Mouse (Mus musculus) embryonic facial prominence, embryonic 11.5 days (tissue): Measurements from ENCODE around the gene Nploc4. TPM values are rescaled to one million over a fixed set of nuclear protein-coding genes. Genes with fewer than 3 reads are reported as not detected.
A peak's percentile ranks its signal among the peaks of the same experiment; 100 is the strongest.

ENCODE experiments used
- ATAC-seq: fragments of 200-750 bp; cut with Nextera tagmentation; replicated peaks from 2 replicates; pipeline ENCODE4 v1.8.0; 2017; ENCODE audit warnings: low read depth; ENCODE audit not compliant: insufficient number of reproducible peaks, low FRiP score, low TSS enrichment
- DNase-seq: peaks from one replicate; pipeline ENCODE4 v3.0.0-alpha.2; 2015; ENCODE audit warnings: low spot score
- H3K27ac ChIP-seq: fragments of 300-500 bp; sonication (generic); replicated peaks from 2 replicates; pipeline ENCODE4 v1.5.1; 2014; ENCODE audit warnings: mild to moderate bottlenecking, low read depth, low read length, control low read depth
- H3K27me3 ChIP-seq: fragments of 300-500 bp; sonication (generic); 2 replicates; pipeline ENCODE4 v1.6.1; 2014; ENCODE audit warnings: mild to moderate bottlenecking, low read length, moderate library complexity, mixed read lengths; ENCODE audit not compliant: control insufficient read depth, insufficient read depth
- H3K36me3 ChIP-seq: fragments of 300-500 bp; sonication (generic); replicated peaks from 2 replicates; pipeline ENCODE4 v1.6.1; 2014; ENCODE audit warnings: low read depth, mild to moderate bottlenecking, low read length, moderate library complexity, mixed read lengths; ENCODE audit not compliant: control insufficient read depth, insufficient read depth
- H3K4me1 ChIP-seq: fragments of 300-500 bp; sonication (generic); 2 replicates; pipeline ENCODE4 v1.6.1; 2014; ENCODE audit warnings: low read length, mixed read lengths; ENCODE audit not compliant: control insufficient read depth, insufficient read depth
- H3K4me2 ChIP-seq: fragments of 300-500 bp; sonication (generic); 2 replicates; pipeline ENCODE4 v1.6.1; 2014; ENCODE audit warnings: low read depth, mild to moderate bottlenecking, control low read depth, low read length, moderate library complexity
- H3K4me3 ChIP-seq: fragments of 300-500 bp; sonication (generic); 2 replicates; pipeline ENCODE4 v1.5.1; 2014; ENCODE audit warnings: low read depth, low read length, control low read depth
- H3K9ac ChIP-seq: fragments of 300-500 bp; sonication (generic); replicated peaks from 2 replicates; pipeline ENCODE4 v1.6.1; 2014; ENCODE audit warnings: mild to moderate bottlenecking, control low read depth, low read length
- H3K9me3 ChIP-seq: fragments of 300-500 bp; sonication (generic); replicated peaks from 2 replicates; pipeline ENCODE4 v1.6.1; 2016; ENCODE audit warnings: mild to moderate bottlenecking, low read length, inconsistent platforms, mixed read lengths; ENCODE audit not compliant: control insufficient read depth
- WGBS: fragments of 180-500 bp; shearing (Covaris S2); extraction: QIAGEN DNeasy Blood & Tissue Kit; methylation state at CpG from one replicate; pipeline ENCODE4 v1.1.7; 2014; 5-methylcytosine and 5-hydroxymethylcytosine counted together
- polyA plus RNA-seq: library from polyadenylated mRNA; unstranded; fragments of >200 nt; fragmentation: Nextera tagmentation; extraction: Ambion mirVana; gene quantifications from 2 replicates; pipeline ENCODE4 v1.2.1, GENCODE M21; 2014

Gene Nploc4
- polyA plus RNA-seq, 1 experiment from 2014 or later: 42.5 TPM

DNA sequence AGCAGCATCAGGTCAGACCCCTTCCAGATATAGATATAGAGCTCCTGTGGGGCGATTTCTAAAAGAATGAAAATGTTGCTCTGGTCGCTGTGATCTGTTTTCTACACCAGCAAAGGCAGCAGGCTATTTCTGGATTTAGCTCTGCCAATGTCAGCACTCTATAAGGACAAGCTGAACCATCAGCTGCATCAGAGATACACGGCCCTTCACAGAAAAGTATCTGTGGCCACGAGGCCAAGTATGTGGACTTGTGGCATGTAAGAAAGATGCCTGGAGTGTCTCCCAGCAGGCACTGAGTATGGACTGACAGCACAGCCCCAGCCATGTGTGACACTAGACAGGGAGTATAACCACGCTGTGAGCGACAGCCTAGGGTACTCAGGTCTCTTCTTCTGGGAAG lies 50.9 kb downstream of the Nploc4 start:
- Histone ChIP-seq H3K36me3 (peaks cover 17% of the 10 kb centered on the region), H3K27ac (no peak overlapping the region), H3K9me3 (no peaks in the 10 kb centered on the region), H3K9ac (no peak overlapping the region), H3K4me3 (no peak overlapping the region), H3K4me1 (no peaks in the 10 kb centered on the region), H3K4me2 (no peak overlapping the region), H3K27me3 (no peaks in the 10 kb centered on the region)
- ATAC-seq: no peak
- DNase-seq: no peak
- WGBS: 94% methylated on average over 6 of the region's 6 CpGs

- Histone ChIP-seq H3K4me1 (peaks cover 2% of the 10 kb centered on the region; the same call in 1 of the 2 replicates), H3K27me3 (no peaks in the 10 kb centered on the region), H3K9ac (no peak overlapping the region), H3K4me2 (no peak overlapping the region), H3K4me3 (no peak overlapping the region), H3K27ac (no peak overlapping the region), H3K36me3 (peaks cover 8% of the 10 kb centered on the region), H3K9me3 (no peaks in the 10 kb centered on the region)
- WGBS: 94% methylated on average over 9 of the region's 9 CpGs
- ATAC-seq (no peak), DNase-seq (no peak)
Observed at GRCm38 (mm10) chr11:120382509-120382908, 55.0 kb downstream of the Nploc4 start.

- Histone ChIP-seq H3K27ac (no peak overlapping the region), H3K4me1 (peaks cover 2% of the 10 kb centered on the region; the same call in 1 of the 2 replicates), H3K27me3 (no peaks in the 10 kb centered on the region), H3K36me3 (peaks cover 12% of the 10 kb centered on the region), H3K9ac (no peak overlapping the region), H3K9me3 (no peaks in the 10 kb centered on the region), H3K4me2 (no peak overlapping the region), H3K4me3 (no peak overlapping the region)
- DNase-seq: no peak
- WGBS: 89% methylated on average over 4 of the region's 4 CpGs
- ATAC-seq: no peak
Observed at GRCm38 (mm10) chr11:120381157-120381556, 56.4 kb downstream of the Nploc4 start.

DNA sequence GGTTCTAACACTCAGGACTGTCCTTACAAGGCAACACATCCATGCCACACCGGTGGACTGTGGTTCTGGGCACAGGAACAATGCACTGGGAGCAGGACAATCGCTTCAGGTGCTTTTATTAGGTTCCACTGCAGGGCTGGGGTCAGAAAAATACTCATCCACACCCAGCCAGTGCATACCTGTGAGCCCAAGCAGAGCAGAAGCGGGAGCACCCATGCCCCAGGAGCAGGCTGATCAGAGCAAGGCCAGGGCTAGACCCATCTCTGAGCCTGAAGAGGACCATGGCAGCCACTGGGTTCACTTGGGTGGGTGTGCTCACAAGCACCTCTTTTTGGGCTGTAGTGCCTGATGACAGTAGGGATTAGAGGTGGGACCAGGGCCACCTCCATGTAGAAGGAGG lies 57.2 kb downstream of the Nploc4 start:
- Histone ChIP-seq H3K4me1 (peaks cover 2% of the 10 kb centered on the region; the same call in 1 of the 2 replicates), H3K36me3 (peaks cover 12% of the 10 kb centered on the region), H3K9ac (no peak overlapping the region), H3K4me3 (no peak overlapping the region), H3K4me2 (no peak overlapping the region), H3K9me3 (no peaks in the 10 kb centered on the region), H3K27me3 (no peaks in the 10 kb centered on the region), H3K27ac (no peak overlapping the region)
- 95% methylated on average over 3 of the region's 3 CpGs for WGBS
- DNase-seq: no peak
- no peak for ATAC-seq

DNA sequence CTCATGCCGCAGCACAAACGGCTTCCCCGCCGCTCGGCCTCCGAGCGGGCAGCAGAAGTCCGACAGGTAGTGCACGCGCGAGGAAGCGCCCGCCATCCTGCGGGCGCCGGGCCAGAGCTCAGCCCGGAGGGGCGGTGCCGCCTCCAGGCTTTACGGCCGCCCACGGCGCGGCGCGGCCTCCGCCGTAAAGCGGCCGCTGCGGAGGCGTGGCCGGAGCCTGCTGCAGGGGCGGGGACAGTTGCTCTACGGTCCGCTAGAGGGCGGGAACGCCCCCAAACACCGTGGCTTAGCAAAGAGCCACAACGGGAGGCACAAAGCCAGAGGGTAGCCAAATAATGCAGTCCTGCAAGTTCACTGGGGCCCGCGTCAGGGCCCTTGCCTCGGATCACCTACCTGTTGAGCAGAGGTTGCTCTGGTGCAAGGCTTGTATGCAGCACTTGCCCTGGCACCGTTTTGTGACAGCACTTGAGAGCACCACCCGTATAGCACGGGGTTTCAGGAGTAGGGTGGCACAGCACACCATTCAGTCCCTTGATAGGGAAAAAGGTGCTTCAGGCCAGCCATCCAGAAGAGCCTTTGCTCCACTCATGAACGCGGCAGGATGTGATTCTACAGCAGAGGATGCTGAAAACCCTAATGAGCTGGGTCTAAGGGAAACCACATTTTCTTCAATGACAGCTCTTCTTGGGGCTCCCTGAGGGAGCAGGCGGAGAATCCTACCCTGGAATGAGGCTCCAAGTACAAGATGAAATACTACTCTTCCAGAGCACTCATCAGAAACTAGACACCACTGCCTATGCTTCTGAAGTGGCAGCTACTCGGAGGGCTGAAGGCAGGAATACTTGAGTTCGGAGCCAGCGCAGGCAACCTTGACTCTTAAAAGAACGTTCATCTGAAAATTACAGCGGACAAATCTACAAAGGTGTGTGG lies 58.6 kb downstream of the Nploc4 start, which contains the start of gene Faap100:
Gene Faap100, minus strand, starts transcription at position 154 of the 930 bp plus-strand sequence.
- H3K9me3 ChIP-seq: no peaks in the 10 kb centered on the region
- 7% methylated on average over 54 of the region's 54 CpGs for WGBS

DNA sequence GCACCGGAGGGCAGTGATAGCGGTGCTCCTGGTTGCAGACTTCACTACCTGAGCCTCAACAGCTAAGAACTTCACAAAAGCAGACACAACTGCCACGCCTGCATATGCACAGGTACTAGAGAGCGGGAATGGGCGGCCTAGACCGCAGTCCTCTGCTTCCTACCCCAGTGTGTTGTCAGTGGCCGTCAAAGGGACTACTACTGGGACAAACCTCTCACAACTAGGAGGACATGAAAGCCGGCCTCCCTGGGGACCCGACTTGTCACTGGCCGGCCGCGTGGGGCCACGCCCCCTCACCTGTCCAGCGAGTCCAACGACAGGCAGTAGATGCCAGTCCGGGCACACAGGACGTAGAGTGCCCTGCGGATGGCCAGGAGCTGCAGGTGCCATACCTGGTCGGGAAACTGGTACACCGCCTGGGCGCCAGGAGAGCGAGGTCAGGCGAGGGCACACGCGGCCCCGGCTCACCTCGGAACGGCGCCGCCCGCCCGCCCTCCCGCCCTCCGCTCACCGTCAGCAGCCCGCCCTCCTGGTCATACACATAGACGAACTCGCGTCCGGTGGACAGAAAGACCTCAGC lies 59.4 kb downstream of the Nploc4 start:
- Histone ChIP-seq H3K27me3 (no peaks in the 10 kb centered on the region), H3K36me3 (peaks cover 12% of the 10 kb centered on the region), H3K4me2 (peak overlapping the region; percentile 95), H3K4me1 (peaks cover 2% of the 10 kb centered on the region; the same call in 1 of the 2 replicates), H3K9me3 (no peaks in the 10 kb centered on the region), H3K9ac (peak overlapping the region; percentile 75), H3K27ac (0 out of 2 replicates have a peak overlapping the region, but pooled peaks have one; percentile 28), H3K4me3 (peak overlapping the region; percentile 85)
- 4% methylated on average over 40 of the region's 40 CpGs for WGBS
- peak; percentile 8; the same call in 1 of the 2 replicates for ATAC-seq
- DNase-seq: peak; percentile 24

More for the DNA sequence above, 58.6 kb downstream of the Nploc4 start, which contains the start of gene Faap100:
- H3K36me3 ChIP-seq: peaks cover 12% of the 10 kb centered on the region
- H3K9ac ChIP-seq: peak within 1 kb of the TSS; percentile 75
- peak within 1 kb of the TSS; percentile 85 for H3K4me3 ChIP-seq
- peaks cover 2% of the 10 kb centered on the region; the same call in 1 of the 2 replicates for H3K4me1 ChIP-seq
- ATAC-seq: peak; percentile 87
- H3K4me2 ChIP-seq: peak within 1 kb of the TSS; percentile 95
- H3K27me3 ChIP-seq: no peaks in the 10 kb centered on the region
- H3K27ac ChIP-seq: peak within 1 kb of the TSS; percentile 31; the same call in 1 of the 2 replicates
- DNase-seq: peak; percentile 95

- H3K4me2 ChIP-seq: peak overlapping the region; percentile 95
- H3K4me1 ChIP-seq: peaks cover 2% of the 10 kb centered on the region; the same call in 1 of the 2 replicates
- no peak overlapping the region for H3K27ac ChIP-seq
- no peaks in the 10 kb centered on the region for H3K9me3 ChIP-seq
- H3K9ac ChIP-seq: peak overlapping the region; percentile 75
- H3K4me3 ChIP-seq: peak overlapping the region; percentile 85
- WGBS: 61% methylated on average over 10 of the region's 10 CpGs
- H3K27me3 ChIP-seq: no peaks in the 10 kb centered on the region
- ATAC-seq (no peak), DNase-seq (no peak)
- H3K36me3 ChIP-seq: peaks cover 9% of the 10 kb centered on the region
Observed at GRCm38 (mm10) chr11:120377337-120377736, 60.2 kb downstream of the Nploc4 start.
